Mouse (Mus musculus) megakaryocyte, embryonic 14.5 days (primary cell): ENCODE results near the gene Col13a1.

Experiments used
- FLI1 ChIP-seq: IDR thresholded peaks from 2 replicates; pipeline ENCODE4 v1.6.1; 2012; ENCODE audit warnings: low read length, inconsistent platforms, mixed read lengths
- GATA1 ChIP-seq: IDR thresholded peaks from 3 replicates; pipeline ENCODE4 v1.6.1; 2012; ENCODE audit warnings: mixed read lengths, low read length, inconsistent platforms, borderline replicate concordance

DNA sequence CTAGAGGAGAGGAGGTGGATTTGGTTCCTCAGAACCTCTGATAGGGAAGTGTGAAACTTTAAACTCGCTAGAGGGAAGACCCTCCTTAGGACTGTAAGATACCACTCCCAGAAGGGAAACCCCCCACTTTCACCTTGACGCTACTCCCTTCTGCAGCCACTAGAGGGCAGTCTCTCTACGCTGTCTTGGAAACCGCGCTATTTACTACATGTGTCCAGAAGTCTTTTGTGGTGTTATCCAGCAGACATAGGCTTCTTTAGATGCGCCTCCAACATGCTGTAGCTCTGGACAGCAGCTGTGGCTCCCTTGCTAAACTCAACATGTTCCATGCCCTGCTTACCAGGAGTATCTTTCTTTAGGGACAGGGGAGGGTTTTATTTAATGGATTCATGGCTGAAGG is 140.1 kb downstream of the Col13a1 start:
- TF ChIP-seq FLI1 (no peak), GATA1 (no peak)
